Mouse (Mus musculus): ENCODE data around the gene Gria2.

- TF ChIP-seq CTCF (IDR thresholded peaks at IDR 0.05; ENCODE audit: control insufficient read depth, insufficient read depth, low read length) (no peak), POLR2A (IDR thresholded peaks at IDR 0.05; ENCODE audit: borderline replicate concordance, control insufficient read depth, low read depth, low read length) (no peak)
Measured at GRCm38 (mm10) chr3:80773232-80773631, 29.4 kb downstream of the Gria2 start.
